Mouse (Mus musculus) forebrain, embryonic 12.5 days (tissue): Measurements from ENCODE around the gene Dpep1. TPM values are rescaled to one million over a fixed set of nuclear protein-coding genes. Genes with fewer than 3 reads are reported as not detected.

Source experiments
- ATAC-seq: fragments of 200-750 bp; cut with Nextera tagmentation; 2 replicates; pipeline ENCODE4 v1.8.0; 2017; ENCODE audit warnings: moderate TSS enrichment; ENCODE audit not compliant: low FRiP score
- H3K27ac ChIP-seq: fragments of 300-500 bp; sonication (generic); 2 replicates; pipeline ENCODE4 v1.5.1; 2016; ENCODE audit warnings: mild to moderate bottlenecking
- H3K27me3 ChIP-seq: fragments of 300-500 bp; sonication (generic); 2 replicates; pipeline ENCODE4 v1.6.1; 2016; ENCODE audit warnings: mild to moderate bottlenecking
- H3K36me3 ChIP-seq: fragments of 300-500 bp; sonication (generic); replicated peaks from 2 replicates; pipeline ENCODE4 v1.6.1; 2016; ENCODE audit warnings: mild to moderate bottlenecking
- H3K4me1 ChIP-seq: fragments of 300-500 bp; sonication (generic); 2 replicates; pipeline ENCODE4 v1.6.1; 2016
- H3K4me2 ChIP-seq: fragments of 300-500 bp; sonication (generic); 2 replicates; pipeline ENCODE4 v1.6.1; 2016; ENCODE audit warnings: mild to moderate bottlenecking, moderate library complexity
- H3K4me3 ChIP-seq: fragments of 300-500 bp; sonication (generic); replicated peaks from 2 replicates; pipeline ENCODE4 v1.5.1; 2016; ENCODE audit warnings: mild to moderate bottlenecking
- H3K9ac ChIP-seq: fragments of 300-500 bp; sonication (generic); 2 replicates; pipeline ENCODE4 v1.6.1; 2016; ENCODE audit warnings: mild to moderate bottlenecking
- H3K9me3 ChIP-seq: fragments of 300-500 bp; sonication (generic); 2 replicates; pipeline ENCODE4 v1.6.1; 2016
- whole genome bisulfite sequencing: fragments of 180-500 bp; shearing (Covaris S2); methylation state at CpG from one replicate; pipeline ENCODE4 v1.1.7; 2016; 5-methylcytosine and 5-hydroxymethylcytosine counted together
- polyA plus RNA-seq: library from polyadenylated mRNA; unstranded; fragments of >200 nt; fragmentation: Nextera tagmentation; extraction: Ambion mirVana; gene quantifications from 2 replicates; pipeline ENCODE4 v1.2.1, GENCODE M21; 2016

The Dpep1 gene
- polyA plus RNA-seq, 1 experiment from 2014 or later: 0.52 TPM

GRCm38 (mm10) chr8:123235520-123236497 lies 49.8 kb downstream of the Dpep1 start, which contains the start of gene Spata2l:
Gene Spata2l, minus strand, starts transcription at chr8:123236233.
- peak; percentile 83 for ATAC-seq
- Histone ChIP-seq H3K9me3 (no peaks in the 10 kb centered on the region), H3K4me3 (peak within 1 kb of the TSS; percentile 46), H3K27ac (no peak within 1 kb of the TSS), H3K4me1 (peaks cover 20% of the 10 kb centered on the region), H3K36me3 (no peaks in the 10 kb centered on the region), H3K27me3 (peaks cover 46% of the 10 kb centered on the region), H3K4me2 (peak within 1 kb of the TSS; percentile 83), H3K9ac (peak within 1 kb of the TSS; percentile 50)
- WGBS: 2% methylated on average over 57 of the region's 57 CpGs

- Histone ChIP-seq H3K27ac (no peak overlapping the region), H3K4me1 (peaks cover 20% of the 10 kb centered on the region), H3K9me3 (no peaks in the 10 kb centered on the region), H3K27me3 (peaks cover 28% of the 10 kb centered on the region), H3K4me3 (no peak overlapping the region), H3K4me2 (no peak overlapping the region), H3K36me3 (peaks cover 29% of the 10 kb centered on the region), H3K9ac (no peak overlapping the region)
- ATAC-seq: no peak
- WGBS: 88% methylated on average over 10 of the region's 10 CpGs
Observed at GRCm38 (mm10) chr8:123239398-123239797, 53.4 kb downstream of the Dpep1 start.

DNA sequence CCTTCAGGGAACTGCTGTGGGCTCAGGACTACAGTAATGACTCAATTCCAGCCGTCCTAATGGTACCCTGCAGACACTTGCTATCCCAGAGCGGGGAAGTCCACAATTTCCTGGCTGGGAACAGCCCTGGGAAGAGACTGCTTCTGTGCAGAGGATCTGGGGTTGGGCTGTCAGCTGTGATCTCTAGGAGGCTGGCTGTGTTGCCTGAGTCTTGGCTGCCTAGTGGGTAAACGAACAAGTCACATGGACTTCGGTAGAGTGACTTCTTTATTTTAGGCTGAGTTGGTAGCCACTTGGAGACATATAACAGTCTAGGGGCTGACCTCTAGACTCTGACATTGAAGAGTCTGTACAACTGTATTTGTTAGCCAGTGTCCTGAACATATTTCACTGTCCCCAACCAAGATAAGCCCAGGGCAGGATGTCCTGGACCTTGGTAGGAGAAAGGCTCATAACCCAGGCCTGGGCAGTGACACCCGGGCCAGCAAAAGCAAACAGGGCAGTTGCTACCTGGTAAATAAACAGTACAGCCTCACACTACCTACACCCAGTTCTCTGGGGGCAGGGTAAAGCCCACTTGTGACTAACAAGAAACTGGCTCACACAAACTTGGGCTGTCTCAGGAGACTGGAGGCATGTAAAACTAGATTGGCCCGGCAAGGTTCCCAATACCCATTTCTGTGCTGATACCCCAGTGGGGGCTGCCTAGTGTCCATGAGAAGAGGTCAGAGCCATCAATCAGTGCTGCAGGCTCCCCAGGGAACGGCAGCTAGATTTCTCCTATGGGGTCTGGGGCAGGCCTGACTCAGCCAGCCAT lies 56.3 kb downstream of the Dpep1 start:
- 90% methylated on average over 7 of the region's 7 CpGs for WGBS
- no peak overlapping the region for H3K27ac ChIP-seq
- no peaks in the 10 kb centered on the region for H3K27me3 ChIP-seq
- peaks cover 58% of the 10 kb centered on the region for H3K36me3 ChIP-seq
- no peaks in the 10 kb centered on the region for H3K4me1 ChIP-seq
- H3K9me3 ChIP-seq: no peaks in the 10 kb centered on the region
- H3K4me3 ChIP-seq: no peak overlapping the region
- no peak for ATAC-seq
- no peak overlapping the region for H3K9ac ChIP-seq
- H3K4me2 ChIP-seq: no peak overlapping the region

DNA sequence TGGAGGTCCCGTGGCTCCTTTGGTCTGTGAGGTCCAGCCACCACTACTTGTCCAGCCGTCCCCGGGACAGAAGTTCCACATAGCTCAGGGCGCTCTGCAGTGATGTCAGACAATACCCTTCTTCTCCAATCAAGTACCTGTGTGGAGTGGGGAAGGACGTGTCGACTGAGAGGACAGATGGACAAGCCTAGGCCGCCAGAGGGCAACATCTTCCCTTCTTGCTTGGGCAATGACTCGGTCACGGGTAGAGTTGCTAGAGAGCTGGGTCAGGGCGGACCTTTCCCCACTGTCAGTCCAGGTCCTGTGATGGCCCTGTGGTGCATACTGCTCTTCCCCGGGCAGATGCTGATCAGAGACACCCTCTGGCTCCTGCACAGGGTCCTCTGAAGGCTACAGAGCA lies 57.0 kb downstream of the Dpep1 start:
- 73% methylated on average over 11 of the region's 11 CpGs for WGBS
- Histone ChIP-seq H3K9me3 (no peaks in the 10 kb centered on the region), H3K9ac (no peak overlapping the region), H3K36me3 (peaks cover 66% of the 10 kb centered on the region), H3K27ac (no peak overlapping the region), H3K27me3 (no peaks in the 10 kb centered on the region), H3K4me3 (no peak overlapping the region), H3K4me2 (no peak overlapping the region), H3K4me1 (no peaks in the 10 kb centered on the region)
- ATAC-seq: no peak

DNA sequence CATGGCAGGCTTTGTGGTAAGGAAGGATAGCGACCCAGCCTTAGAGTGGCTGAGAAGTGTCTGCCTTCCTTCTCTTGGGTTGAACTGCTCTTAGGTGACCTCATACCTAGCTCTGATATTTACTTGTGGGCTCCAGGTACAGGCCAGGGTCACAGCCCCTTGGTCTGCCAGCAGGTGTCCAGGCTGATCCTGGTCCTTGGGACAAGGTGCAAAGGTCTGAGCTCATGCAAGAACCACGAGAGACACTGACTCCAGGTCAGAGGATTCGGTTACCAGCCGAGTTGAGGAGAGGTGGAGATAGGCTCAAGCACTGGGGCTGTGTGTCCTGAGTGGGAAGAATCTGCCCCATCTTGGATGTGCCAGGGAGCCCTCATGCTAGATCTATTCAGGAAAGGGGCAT lies 58.3 kb downstream of the Dpep1 start:
- Histone ChIP-seq H3K4me1 (no peaks in the 10 kb centered on the region), H3K4me2 (no peak overlapping the region), H3K9me3 (no peaks in the 10 kb centered on the region), H3K4me3 (no peak overlapping the region), H3K9ac (no peak overlapping the region), H3K27ac (no peak overlapping the region), H3K27me3 (no peaks in the 10 kb centered on the region), H3K36me3 (peaks cover 79% of the 10 kb centered on the region)
- 90% methylated on average over 4 of the region's 4 CpGs for WGBS
- ATAC-seq: no peak

- H3K27me3 ChIP-seq: no peaks in the 10 kb centered on the region
- no peak overlapping the region for H3K27ac ChIP-seq
- no peaks in the 10 kb centered on the region for H3K4me1 ChIP-seq
- WGBS: 90% methylated on average over 12 of the region's 12 CpGs
- peaks cover 89% of the 10 kb centered on the region for H3K36me3 ChIP-seq
- no peak overlapping the region for H3K4me2 ChIP-seq
- no peak for ATAC-seq
- no peak overlapping the region for H3K9ac ChIP-seq
- no peaks in the 10 kb centered on the region for H3K9me3 ChIP-seq
- H3K4me3 ChIP-seq: no peak overlapping the region
Observed at GRCm38 (mm10) chr8:123245543-123245942, 59.5 kb downstream of the Dpep1 start.

- Histone ChIP-seq H3K9ac (no peak overlapping the region), H3K27me3 (no peaks in the 10 kb centered on the region), H3K4me2 (no peak overlapping the region), H3K4me1 (peaks cover under 1% of the 10 kb centered on the region), H3K4me3 (no peak overlapping the region), H3K9me3 (no peaks in the 10 kb centered on the region), H3K36me3 (peaks cover 87% of the 10 kb centered on the region), H3K27ac (no peak overlapping the region)
- no peak for ATAC-seq
- WGBS: 98% methylated on average over 6 of the region's 6 CpGs
Observed at GRCm38 (mm10) chr8:123247748-123248147, 61.7 kb downstream of the Dpep1 start.

- WGBS: 92% methylated on average over 8 of the region's 8 CpGs
- Histone ChIP-seq H3K4me3 (no peak overlapping the region), H3K27me3 (no peaks in the 10 kb centered on the region), H3K4me1 (peaks cover 8% of the 10 kb centered on the region), H3K36me3 (peaks cover 79% of the 10 kb centered on the region), H3K9ac (no peak overlapping the region), H3K4me2 (no peak overlapping the region), H3K27ac (no peak overlapping the region), H3K9me3 (no peaks in the 10 kb centered on the region)
- ATAC-seq: no peak
Observed at GRCm38 (mm10) chr8:123248596-123248995, 62.6 kb downstream of the Dpep1 start.

- peaks cover 22% of the 10 kb centered on the region for H3K4me1 ChIP-seq
- H3K9me3 ChIP-seq: no peaks in the 10 kb centered on the region
- 93% methylated on average over 5 of the region's 5 CpGs for WGBS
- no peak overlapping the region for H3K27ac ChIP-seq
- H3K27me3 ChIP-seq: no peaks in the 10 kb centered on the region
- H3K4me3 ChIP-seq: no peak overlapping the region
- H3K4me2 ChIP-seq: no peak overlapping the region
- peaks cover 57% of the 10 kb centered on the region for H3K36me3 ChIP-seq
- ATAC-seq: no peak
- H3K9ac ChIP-seq: no peak overlapping the region
Observed at GRCm38 (mm10) chr8:123250940-123251339, 64.9 kb downstream of the Dpep1 start.

Other genes starting within 250 kb of the Dpep1 start
- 38.4 and 65.7 TPM in 2 replicates for gene Ankrd11, start 144.0 kb upstream of the Dpep1 start, polyA plus RNA-seq
- gene Spg7, start 123.3 kb upstream of the Dpep1 start, polyA plus RNA-seq: 59.1 and 61.6 TPM in 2 replicates
- 1,076 and 1,105 TPM in 2 replicates for gene Rpl13, start 83.9 kb upstream of the Dpep1 start, polyA plus RNA-seq
- gene Cpne7, start 68.9 kb upstream of the Dpep1 start, polyA plus RNA-seq: 0.29 and 0.49 TPM in 2 replicates
- gene Sult5a1, start 27.9 kb upstream of the Dpep1 start, polyA plus RNA-seq: 1.7 and 1.9 TPM in 2 replicates
- gene Chmp1a, start 26.5 kb downstream of the Dpep1 start, polyA plus RNA-seq: 150 and 155 TPM in 2 replicates
- gene Spata33, start 26.6 kb downstream of the Dpep1 start, polyA plus RNA-seq: 5.7 and 6.3 TPM in 2 replicates
- 36.5 and 38.3 TPM in 2 replicates for gene Cdk10, start 38.6 kb downstream of the Dpep1 start, polyA plus RNA-seq
- gene Spata2l, start 50.0 kb downstream of the Dpep1 start, polyA plus RNA-seq: 1.4 and 1.6 TPM in 2 replicates
- 25.8 and 27.5 TPM in 2 replicates for gene Zfp276, start 68.0 kb downstream of the Dpep1 start, polyA plus RNA-seq
- gene Vps9d1, start 68.1 kb downstream of the Dpep1 start, polyA plus RNA-seq: 31.0 and 34.9 TPM in 2 replicates
- gene Fanca, start 132.3 kb downstream of the Dpep1 start, polyA plus RNA-seq: 40.2 and 40.5 TPM in 2 replicates
- 19.9 and 21.8 TPM in 2 replicates for gene Spire2, start 146.5 kb downstream of the Dpep1 start, polyA plus RNA-seq
- gene Tcf25, start 187.5 kb downstream of the Dpep1 start, polyA plus RNA-seq: 174 and 194 TPM in 2 replicates
- gene Mc1r, start 220.9 kb downstream of the Dpep1 start, polyA plus RNA-seq: 0.13 and 0.14 TPM in 2 replicates
- 827 and 897 TPM in 2 replicates for gene Tubb3, start 225.2 kb downstream of the Dpep1 start, polyA plus RNA-seq
- 42.9 and 46.6 TPM in 2 replicates for gene Def8, start 237.3 kb downstream of the Dpep1 start, polyA plus RNA-seq